Mouse (Mus musculus) megakaryocyte progenitor cell, adult 5-6 weeks (primary cell): ENCODE results near the gene 1700001O22Rik. TPM values are rescaled to one million over a fixed set of nuclear protein-coding genes. Genes with fewer than 3 reads are reported as not detected.

Source experiments
- ATAC-seq: replicated peaks from 2 replicates; pipeline ENCODE4 v1.8.0; 2016; ENCODE audit warnings: mild to moderate bottlenecking, moderate TSS enrichment, inconsistent platforms; ENCODE audit not compliant: poor library complexity
- total RNA-seq, 2 experiments: library from RNA; stranded (forward) in 1 of 2; stranded (reverse) in 1 of 2; fragments of 157-497, 149-512 nt in 1 of 2; fragments of 200-1000 nt in 1 of 2; gene quantifications; 2 replicates each; pipeline versions ENCODE4 v1.2.3 to v1.2.4; 2015 to 2017

1700001O22Rik gene
- total RNA-seq, 2 experiments from 2014 or later = not detected

- no peak for ATAC-seq
Measured at GRCm38 (mm10) chr2:30819873-30820272, 16.4 kb upstream of the 1700001O22Rik start.

GRCm38 (mm10) chr2:30816383-30816782 lies 12.9 kb upstream of the 1700001O22Rik start:
- no peak for ATAC-seq

- no peak for ATAC-seq
Measured at GRCm38 (mm10) chr2:30810573-30810972, 7.1 kb upstream of the 1700001O22Rik start.

GRCm38 (mm10) chr2:30809503-30809902 lies 6.0 kb upstream of the 1700001O22Rik start:
- ATAC-seq = no peak

- no peak for ATAC-seq
Measured at GRCm38 (mm10) chr2:30808296-30808655, 4.8 kb upstream of the 1700001O22Rik start.

- peak; percentile 97 for ATAC-seq
Measured at GRCm38 (mm10) chr2:30807648-30808295, 4.3 kb upstream of the 1700001O22Rik start, which contains the start of gene Ntmt1. Gene Ntmt1 (plus strand): TSS chr2:30807826.

- ATAC-seq = peak; percentile 6; the same call in 1 of the 2 replicates
Measured at GRCm38 (mm10) chr2:30807147-30807647, 3.7 kb upstream of the 1700001O22Rik start.

GRCm38 (mm10) chr2:30805983-30806382 lies 2.5 kb upstream of the 1700001O22Rik start:
- ATAC-seq = no peak

- peak; percentile 71 for ATAC-seq
Measured at GRCm38 (mm10) chr2:30801067-30801852, 2.2 kb downstream of the 1700001O22Rik start.

GRCm38 (mm10) chr2:30800671-30801066 lies 2.8 kb downstream of the 1700001O22Rik start:
- ATAC-seq = no peak

- ATAC-seq = no peak
Measured at GRCm38 (mm10) chr2:30799456-30799855, 4.0 kb downstream of the 1700001O22Rik start.

GRCm38 (mm10) chr2:30796382-30796781 lies 7.1 kb downstream of the 1700001O22Rik start:
- peak; percentile 77 for ATAC-seq

GRCm38 (mm10) chr2:30795889-30796275 lies 7.6 kb downstream of the 1700001O22Rik start:
- no peak for ATAC-seq

GRCm38 (mm10) chr2:30795271-30795888 lies 8.1 kb downstream of the 1700001O22Rik start:
- no peak for ATAC-seq

GRCm38 (mm10) chr2:30794179-30795108 lies 9.0 kb downstream of the 1700001O22Rik start:
- peak; percentile 83 for ATAC-seq

- no peak for ATAC-seq
Measured at GRCm38 (mm10) chr2:30792061-30792460, 11.4 kb downstream of the 1700001O22Rik start.

GRCm38 (mm10) chr2:30787466-30787865 lies 16.0 kb downstream of the 1700001O22Rik start:
- ATAC-seq = no peak

GRCm38 (mm10) chr2:30784078-30784994 lies 19.1 kb downstream of the 1700001O22Rik start:
- 0 out of 2 replicates have a peak, but pooled peaks have one; percentile 41 for ATAC-seq

GRCm38 (mm10) chr2:30783346-30783745 lies 20.1 kb downstream of the 1700001O22Rik start:
- ATAC-seq = peak; percentile 63
